Mouse (Mus musculus): ENCODE results near the gene Mylk.

Gene Mylk

DNA sequence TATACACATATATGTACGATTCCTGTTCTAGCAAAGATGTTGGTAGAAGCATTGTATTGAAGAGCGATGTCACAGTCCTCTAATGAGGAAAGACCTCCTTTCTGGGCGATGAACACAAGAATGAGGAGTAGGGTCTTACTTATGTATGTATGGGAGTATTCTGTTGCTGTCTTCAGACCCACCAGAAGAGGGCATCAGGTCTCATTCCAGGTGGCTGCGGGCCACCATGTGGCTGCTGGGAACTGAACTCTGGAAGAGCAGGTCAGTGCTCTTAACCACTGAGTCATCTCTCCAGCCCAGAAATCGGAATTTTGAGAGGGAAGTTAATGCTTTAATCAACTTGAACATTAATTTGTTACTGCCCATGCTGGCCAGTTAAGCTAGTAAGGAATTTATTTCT is 279.3 kb downstream of the Mylk start:
- DNase-seq (ENCODE audit: low spot score) = no peak

DNA sequence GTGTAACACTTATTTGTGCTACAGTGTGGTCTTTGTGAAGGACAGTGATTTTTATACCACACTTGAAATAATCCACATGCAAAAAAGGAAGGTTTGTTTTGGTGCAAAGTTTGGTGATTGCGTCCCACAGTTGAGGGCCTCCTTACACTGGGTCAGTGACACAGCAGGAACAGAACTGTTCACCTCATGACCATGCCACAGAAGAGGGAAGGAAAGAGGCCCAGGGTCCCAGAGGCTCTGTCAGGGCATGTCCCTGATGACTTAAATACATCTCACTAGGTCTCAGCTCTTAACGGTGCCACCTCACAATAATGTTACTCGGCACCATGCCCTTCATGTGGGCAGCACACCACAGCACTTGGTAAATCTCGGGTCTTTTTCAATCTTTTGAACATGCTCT is 280.3 kb downstream of the Mylk start:
- no peak for DNase-seq (ENCODE audit: low spot score)

DNA sequence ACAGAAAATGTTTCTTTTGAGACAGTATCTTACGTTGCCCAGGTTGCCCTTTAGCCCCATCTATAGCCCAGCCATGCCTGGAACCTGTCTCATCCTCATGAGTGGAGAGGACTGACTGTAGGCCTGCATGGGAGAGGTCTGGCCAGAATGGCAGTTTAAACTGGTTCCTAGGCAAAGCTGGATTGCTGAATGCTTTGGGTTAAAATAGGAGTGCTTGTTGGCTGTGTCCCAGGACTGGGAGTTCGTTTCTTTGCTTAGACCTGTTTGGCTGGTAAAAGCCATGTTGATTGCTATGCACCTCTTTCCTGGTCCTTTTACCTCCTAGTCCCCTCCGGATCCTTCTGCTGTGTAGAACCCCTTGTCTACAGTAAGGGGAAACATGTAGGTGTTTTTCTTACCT is 288.2 kb downstream of the Mylk start:
- DNase-seq (ENCODE audit: low spot score) = no peak

DNA sequence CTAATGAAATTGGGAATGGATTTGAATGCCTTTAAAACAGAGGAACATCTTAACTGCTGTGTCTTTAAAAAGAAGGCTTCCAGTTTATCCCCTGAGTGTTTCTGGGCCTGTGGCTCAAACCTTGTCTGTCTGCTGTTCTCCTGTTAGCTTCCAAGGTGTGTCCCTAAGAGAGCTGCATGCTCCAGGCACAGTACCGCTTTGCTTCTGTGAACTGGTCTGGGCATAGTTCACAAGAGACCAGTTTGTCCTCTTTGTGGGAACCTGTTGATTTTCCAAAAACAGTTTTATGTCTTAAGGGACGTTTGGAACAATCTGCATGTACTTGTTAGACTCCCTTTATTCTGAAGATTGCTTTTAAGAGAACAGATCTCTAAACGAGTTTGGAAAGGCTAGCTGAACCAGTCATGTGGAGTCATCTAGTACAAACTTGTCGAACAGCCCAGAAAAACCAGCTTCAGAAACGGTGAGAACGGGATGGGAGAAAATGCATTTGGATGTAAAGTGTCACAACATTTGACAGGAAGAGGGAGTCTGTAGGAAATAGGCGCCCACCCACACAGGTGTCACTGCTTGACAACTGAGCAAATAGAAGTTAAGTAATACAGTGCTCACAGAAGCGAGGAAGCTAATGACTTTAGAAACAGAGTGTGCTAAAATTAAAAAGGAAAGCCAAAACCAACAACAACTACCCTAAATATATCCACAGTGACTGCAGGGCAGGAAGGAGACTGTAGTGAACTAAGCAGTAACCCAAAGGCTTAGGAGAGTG is 289.0 kb downstream of the Mylk start:
- no peak for DNase-seq (ENCODE audit: low spot score)

DNA sequence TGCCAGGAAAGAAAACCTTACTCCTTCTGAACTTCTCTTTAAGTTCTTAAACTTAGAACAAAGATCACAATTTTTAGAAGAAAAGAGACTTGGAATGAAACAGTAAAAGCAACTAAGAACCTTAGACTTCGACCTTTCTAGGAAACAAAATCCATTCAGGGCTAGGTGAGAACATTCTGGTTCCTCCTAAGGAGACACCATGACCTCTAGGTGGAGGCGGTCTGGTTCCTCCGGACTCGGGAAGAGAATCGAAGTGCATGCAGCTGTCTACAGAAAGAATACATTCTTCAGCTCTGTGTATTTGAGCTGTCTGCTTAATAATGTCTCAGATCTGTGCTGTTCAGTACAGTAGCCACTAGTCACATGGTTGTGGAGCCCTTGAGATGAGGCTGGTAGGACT is 290.0 kb downstream of the Mylk start:
- no peak for DNase-seq (ENCODE audit: low spot score)

DNA sequence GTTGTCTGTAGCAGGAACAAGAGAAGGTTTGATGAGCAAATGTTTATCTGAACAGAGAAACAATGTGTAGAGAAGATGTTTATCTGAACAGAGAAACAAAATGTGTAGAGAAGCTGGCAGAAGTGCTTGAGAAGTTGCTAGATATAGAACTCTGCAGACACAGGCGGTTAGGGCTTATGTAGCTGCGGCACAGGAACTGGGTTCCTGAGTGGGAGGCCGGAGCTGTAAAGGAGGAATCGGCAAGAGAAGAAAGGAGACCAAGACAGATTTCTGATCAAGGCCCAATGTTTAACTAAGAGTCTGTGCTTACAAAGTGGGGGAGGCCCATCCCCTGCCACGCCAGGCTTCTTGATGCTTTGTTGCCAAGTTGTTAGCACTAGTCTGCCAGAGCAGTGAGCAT is 291.7 kb downstream of the Mylk start:
- DNase-seq (ENCODE audit: low spot score) = no peak

DNA sequence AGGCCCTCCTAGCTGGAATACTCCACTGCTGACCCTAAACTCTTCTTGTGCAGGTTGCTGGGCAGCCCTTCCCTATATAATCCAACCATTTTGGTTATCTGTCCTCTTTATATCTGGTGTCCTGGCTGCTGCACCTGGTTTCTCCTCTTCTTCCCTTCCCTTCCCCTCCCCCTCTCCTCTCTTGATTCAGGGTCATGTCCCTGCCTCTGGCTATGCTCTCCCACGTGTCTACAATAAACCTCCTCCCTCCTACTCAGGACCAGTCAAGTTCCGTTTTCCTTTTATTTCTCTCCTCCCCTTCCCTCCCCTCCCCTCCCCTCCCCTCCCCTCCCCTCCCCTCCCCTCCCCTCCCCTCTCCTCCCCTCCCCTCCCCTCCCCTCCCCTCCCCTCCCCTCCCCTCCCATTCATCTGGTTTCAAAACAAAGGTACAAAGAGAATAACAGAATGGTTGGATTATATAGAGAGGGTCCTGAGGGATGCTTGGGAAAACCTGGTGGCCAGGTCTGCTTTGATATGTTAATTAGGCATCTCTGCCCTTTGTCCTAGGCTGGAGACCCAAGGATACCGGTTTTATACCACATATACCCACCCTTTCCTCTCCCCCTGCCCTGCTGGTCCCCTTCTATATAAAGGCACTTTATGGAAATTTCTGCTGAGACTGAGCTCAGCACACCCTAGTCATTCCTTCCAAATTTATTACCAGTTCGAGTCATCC is 293.5 kb downstream of the Mylk start:
- no peak for DNase-seq (ENCODE audit: low spot score)

DNA sequence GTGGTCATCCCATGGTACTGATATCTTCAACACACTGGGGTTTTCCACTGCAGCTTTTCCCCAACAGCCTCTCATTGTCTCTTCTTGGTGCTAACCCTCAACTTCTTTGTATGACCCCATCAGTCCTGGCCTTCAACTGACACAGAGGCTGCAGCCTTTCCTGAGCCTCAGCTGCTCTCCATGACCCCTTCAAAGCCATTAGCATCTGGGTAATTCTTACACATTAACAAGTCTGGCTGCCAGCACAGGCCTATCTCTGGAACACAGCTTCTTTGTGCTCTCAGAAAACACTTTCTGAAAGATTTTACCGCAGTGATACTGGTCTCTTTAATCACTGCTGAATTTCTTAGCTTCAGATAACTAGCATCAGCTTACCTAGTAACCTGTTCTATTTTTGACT is 295.1 kb downstream of the Mylk start:
- DNase-seq (ENCODE audit: low spot score) = no peak

DNA sequence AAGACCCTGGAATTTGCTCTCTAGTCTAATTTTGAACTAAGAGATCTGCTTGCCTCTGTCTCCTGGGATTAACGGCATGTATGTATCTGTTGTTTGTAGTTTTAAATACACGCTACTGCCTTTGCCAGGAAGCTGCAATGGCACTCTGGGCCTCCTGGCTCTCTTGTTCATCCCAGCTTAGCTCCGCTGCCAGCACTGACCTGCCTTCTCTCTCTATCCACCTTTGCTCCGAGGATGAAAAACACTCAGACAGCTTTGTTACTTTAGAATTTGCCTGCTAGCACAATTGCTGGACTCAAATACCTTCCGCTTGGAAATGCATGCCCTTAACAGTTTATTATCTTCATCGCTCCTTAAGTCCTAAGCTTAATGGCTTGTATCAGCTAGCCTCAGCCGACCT is 296.0 kb downstream of the Mylk start:
- DNase-seq (ENCODE audit: low spot score) = no peak

DNA sequence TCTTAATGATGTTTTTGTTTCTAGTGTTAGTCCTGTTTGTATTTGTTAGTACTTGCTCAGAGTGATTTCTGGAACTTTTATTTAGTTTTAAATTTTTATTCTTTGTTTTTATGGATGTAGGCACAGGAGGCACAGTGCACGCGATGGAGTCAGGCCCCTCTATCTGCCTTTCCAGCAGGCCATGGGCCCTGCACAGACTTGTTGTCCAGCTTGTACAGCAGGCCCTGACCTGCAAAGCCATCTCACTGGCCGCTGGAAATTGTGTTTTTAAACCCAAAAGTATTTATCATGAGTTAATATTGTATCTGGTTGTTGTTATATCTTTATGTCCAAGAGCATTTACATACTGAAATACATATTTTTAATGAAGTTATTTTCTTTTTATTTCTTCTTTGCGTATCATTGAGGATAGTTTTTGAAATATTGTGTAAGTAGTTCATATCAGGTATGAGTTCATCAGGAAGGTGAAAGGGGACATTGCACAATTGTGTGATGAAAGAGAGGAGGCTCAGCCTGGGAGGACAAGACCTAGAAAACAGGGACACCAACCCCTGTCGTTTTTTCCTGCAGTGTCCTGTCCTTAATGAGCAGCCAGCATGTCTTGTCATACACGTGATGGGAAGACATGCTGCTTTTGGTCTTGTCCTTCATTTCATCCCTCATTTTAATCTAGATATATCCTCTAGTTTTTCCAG is 301.2 kb downstream of the Mylk start:
- DNase-seq (ENCODE audit: low spot score) = no peak

DNA sequence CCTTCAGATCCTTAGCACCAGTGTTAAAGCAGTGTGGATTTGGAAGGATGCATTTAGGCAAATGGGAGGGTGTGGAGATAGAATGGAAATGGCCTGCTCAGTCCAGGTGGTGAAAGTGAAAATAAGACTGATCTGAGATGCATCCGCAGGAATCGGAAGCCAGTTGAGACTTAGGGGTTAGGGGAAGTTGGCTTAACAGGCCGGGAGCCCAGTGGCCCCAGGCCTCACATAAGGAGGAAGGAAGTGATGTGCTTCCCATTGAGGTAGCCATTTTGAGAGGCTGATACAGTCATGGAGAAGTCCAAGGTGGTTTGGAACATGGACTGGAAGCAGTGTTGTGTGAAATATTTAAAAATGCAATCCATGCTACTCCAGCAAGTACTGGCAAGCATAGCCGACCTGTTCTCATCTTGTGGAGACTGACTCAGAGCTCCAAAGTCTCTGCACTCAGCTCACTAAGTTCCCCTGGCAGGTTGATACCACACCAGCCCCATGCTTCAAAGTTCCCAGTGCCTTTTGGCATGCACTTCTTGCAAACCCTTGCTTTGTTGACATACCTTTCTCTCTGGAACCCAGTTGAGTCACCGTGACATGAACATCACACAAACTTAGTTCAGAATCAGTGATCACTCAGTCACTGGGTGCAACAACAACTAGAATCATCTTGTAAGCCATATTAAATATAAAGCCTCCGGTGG is 302.4 kb downstream of the Mylk start:
- no peak for DNase-seq (ENCODE audit: low spot score)

DNA sequence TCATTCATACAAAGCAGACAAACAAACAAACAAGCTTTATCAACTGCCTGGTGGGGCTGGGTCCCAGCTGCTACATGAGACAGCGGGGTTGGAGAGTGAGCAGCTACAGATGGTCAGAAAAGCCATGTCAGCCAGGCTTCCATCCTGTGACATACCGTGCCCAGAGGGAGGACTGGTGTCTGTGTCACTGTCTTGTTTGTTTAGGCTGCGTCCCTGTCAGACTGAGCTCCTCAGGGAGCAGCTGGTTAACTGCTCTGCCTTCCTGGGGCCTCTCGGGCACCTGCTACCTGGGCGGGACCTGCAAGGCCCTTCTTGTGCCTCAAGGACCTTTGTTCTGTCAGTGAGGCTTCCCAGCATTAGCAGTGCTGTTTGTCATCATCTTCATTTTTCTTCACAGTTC is 306.1 kb downstream of the Mylk start:
- DNase-seq (ENCODE audit: low spot score) = no peak
